Mouse (Mus musculus): ENCODE measurements at regions not wholly inside any gene's neighbourhood (a gene's known extent, or its start where the extent isn't known, plus 50 kb on each side); places are given as distances from the start of the nearest gene placed in this dataset.

GRCm38 (mm10) chrX:85481326-85481725, 92.5 kb upstream of the Tab3 start:
- intact Hi-C loops (cut with DNase I) = no loop called here
- no peak for DNase-seq

DNA sequence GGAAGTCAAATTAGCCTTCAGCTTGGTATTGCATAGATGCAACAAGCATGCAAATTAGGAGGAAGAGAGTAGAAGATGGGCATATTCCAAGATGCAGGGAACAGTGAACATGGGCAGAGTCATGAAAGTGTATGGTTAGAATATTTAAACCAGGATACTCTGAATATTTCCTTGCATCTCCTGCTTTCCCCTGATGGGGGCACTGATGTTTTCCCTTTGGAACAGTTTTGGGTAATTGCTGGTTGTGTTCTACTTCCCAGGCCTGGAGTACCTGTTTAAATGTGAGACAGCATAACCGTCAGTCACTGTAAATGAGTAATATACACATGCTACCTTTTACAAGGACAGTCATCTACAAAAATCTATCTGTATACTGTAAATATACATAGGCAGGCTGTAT, 76.9 kb upstream of the Tab3 start:
- intact Hi-C loops (cut with DNase I) = loop anchor here (10.0 kb wide), 1 partner anchor 148 kb away; no protein-coding TSS in a partner anchor

More for the DNA sequence above, 76.9 kb upstream of the Tab3 start:
- DNase-seq = no peak
